Mouse (Mus musculus) forebrain, postnatal 0 days (tissue): ENCODE results near the gene Brpf1. TPM values are rescaled to one million over a fixed set of nuclear protein-coding genes. Genes with fewer than 3 reads are reported as not detected.

Experiments
- ATAC-seq: fragments of 200-750 bp; cut with Nextera tagmentation; 2 replicates; pipeline ENCODE4 v1.8.0; 2017; ENCODE audit warnings: mild to moderate bottlenecking, moderate library complexity
- DNase-seq: peaks from one replicate; pipeline ENCODE4 v3.0.0-alpha.2; 2015
- H3K27ac ChIP-seq: fragments of 300-500 bp; sonication (generic); 2 replicates; pipeline ENCODE4 v1.5.1; 2014; ENCODE audit warnings: low read depth, mild to moderate bottlenecking, antibody characterized with exemption, low read length, moderate library complexity, mixed read lengths
- H3K27me3 ChIP-seq: fragments of 300-500 bp; sonication (generic); 2 replicates; pipeline ENCODE4 v1.6.1; 2014; ENCODE audit warnings: mild to moderate bottlenecking, low read length, mixed read lengths; ENCODE audit not compliant: insufficient read depth
- H3K36me3 ChIP-seq: fragments of 300-500 bp; sonication (generic); 2 replicates; pipeline ENCODE4 v1.6.1; 2014; ENCODE audit warnings: mild to moderate bottlenecking, moderate library complexity; ENCODE audit not compliant: insufficient read depth
- H3K4me1 ChIP-seq: fragments of 300-500 bp; sonication (generic); 2 replicates; pipeline ENCODE4 v1.6.1; 2014; ENCODE audit warnings: antibody characterized with exemption; ENCODE audit not compliant: insufficient read depth
- H3K4me2 ChIP-seq: fragments of 300-500 bp; sonication (generic); 2 replicates; pipeline ENCODE4 v1.6.1; 2014; ENCODE audit warnings: low read depth, mild to moderate bottlenecking, moderate library complexity
- H3K4me3 ChIP-seq: fragments of 300-500 bp; sonication (generic); 2 replicates; pipeline ENCODE4 v1.5.1; 2014; ENCODE audit warnings: low read depth, low read length, mixed read lengths
- H3K9ac ChIP-seq: fragments of 300-500 bp; sonication (generic); 2 replicates; pipeline ENCODE4 v1.6.1; 2014; ENCODE audit warnings: mild to moderate bottlenecking
- H3K9me3 ChIP-seq: fragments of 300-500 bp; sonication (generic); 2 replicates; pipeline ENCODE4 v1.6.1; 2016; ENCODE audit warnings: low read length
- CTCF ChIP-seq: sonication (generic); IDR thresholded peaks from 2 replicates; pipeline ENCODE4 v1.5.1; 2016; ENCODE audit warnings: antibody characterized with exemption, control low read depth, low read depth
- WGBS: fragments of 180-500 bp; shearing (Covaris S2); extraction: QIAGEN DNeasy Blood & Tissue Kit; methylation state at CpG from one replicate; pipeline ENCODE4 v1.1.7; 2014; 5-methylcytosine and 5-hydroxymethylcytosine counted together
- polyA plus RNA-seq: library from polyadenylated mRNA; unstranded; fragments of >200 nt; fragmentation: Nextera tagmentation; extraction: Ambion mirVana; gene quantifications from 2 replicates; pipeline ENCODE4 v1.2.1, GENCODE M21; 2015
- total RNA-seq: library from RNA; depleted of rRNA; stranded (reverse); fragments of >200 nt; gene quantifications from 2 replicates; pipeline ENCODE4 v1.2.3, GENCODE M21; 2014

Gene Brpf1
- total and polyA plus RNA-seq, 2 experiments from 2014 or later = 10.9 to 30.7 TPM

DNA sequence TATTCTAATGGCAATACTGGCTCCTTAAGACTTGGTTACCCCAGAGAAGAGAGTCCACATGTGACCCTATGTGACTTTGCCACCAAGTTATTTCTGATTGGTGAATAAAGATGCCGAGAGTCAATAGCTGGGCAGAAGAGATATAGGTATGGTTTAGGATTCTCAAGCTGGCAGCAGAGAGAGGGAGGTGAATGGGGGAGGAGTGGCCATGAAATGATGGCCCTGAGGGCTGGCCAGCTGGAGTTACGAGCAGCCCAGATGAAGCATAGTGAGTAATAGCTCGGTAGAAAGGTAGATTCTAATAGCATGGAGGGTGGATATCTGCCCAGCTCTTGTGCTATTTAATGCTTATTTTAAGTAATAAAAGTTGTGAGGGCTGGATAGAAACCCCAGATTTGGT is 45.9 kb downstream of the Brpf1 start:
- H3K36me3 ChIP-seq = no peaks in the 10 kb centered on the region
- no peaks in the 10 kb centered on the region for H3K4me1 ChIP-seq
- ATAC-seq (no peak), DNase-seq (no peak)
- H3K4me3 ChIP-seq = no peak overlapping the region
- WGBS = 89% methylated on average over 3 of the region's 3 CpGs
- H3K27ac ChIP-seq = no peak overlapping the region
- no peak overlapping the region for H3K4me2 ChIP-seq
- H3K27me3 ChIP-seq = no peaks in the 10 kb centered on the region
- H3K9ac ChIP-seq = no peak overlapping the region
- no peak for TF ChIP-seq CTCF
- no peaks in the 10 kb centered on the region for H3K9me3 ChIP-seq

DNA sequence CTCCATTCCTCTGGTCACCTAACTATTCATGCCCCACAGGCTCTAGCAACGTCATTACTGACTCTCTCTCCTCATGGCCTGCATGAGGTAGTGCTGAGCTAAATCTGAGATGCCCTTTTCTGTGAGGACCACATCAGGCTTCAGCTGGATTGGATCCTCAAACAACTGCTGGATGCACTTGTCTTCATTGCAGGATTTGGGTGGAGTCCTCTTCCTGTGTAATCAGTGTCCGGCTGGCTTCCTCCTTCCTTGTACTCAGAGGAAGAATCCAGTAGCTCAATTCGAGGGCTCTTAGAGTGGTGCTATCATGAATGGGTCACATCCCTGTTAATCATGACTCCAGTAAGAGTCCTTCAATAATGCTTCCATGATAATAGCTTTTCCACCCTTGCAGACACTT is 46.8 kb downstream of the Brpf1 start:
- ATAC-seq (no peak), DNase-seq (no peak)
- Histone ChIP-seq H3K27me3 (no peaks in the 10 kb centered on the region), H3K27ac (no peak overlapping the region), H3K9ac (no peak overlapping the region), H3K4me3 (no peak overlapping the region), H3K36me3 (no peaks in the 10 kb centered on the region), H3K9me3 (no peaks in the 10 kb centered on the region), H3K4me2 (no peak overlapping the region), H3K4me1 (no peaks in the 10 kb centered on the region)
- no peak for TF ChIP-seq CTCF
- WGBS = 79% methylated on average over 3 of the region's 3 CpGs

DNA sequence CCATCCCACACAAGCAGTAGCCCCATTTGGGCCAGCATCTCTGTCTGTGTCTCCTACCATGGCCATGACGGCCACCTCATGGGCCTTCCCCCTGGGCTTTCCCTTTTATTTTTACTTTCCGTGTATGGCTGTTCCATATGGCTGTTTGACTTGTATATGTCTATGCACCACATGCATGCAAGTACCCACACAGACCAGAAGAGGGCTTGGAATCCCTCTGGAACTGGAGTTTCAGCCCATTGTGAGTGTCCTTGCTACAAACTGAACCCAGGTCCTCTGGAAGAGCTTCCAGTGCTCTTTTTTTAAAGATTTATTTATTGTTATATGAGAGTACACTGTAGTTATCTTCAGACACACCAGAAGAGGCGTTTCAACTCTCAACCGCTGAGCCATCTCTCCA is 54.5 kb downstream of the Brpf1 start:
- Histone ChIP-seq H3K36me3 (0 out of 2 replicates have a peak, but pooled peaks cover under 1% of the 10 kb centered on the region), H3K4me3 (no peak overlapping the region), H3K4me1 (no peaks in the 10 kb centered on the region), H3K9ac (no peak overlapping the region), H3K4me2 (no peak overlapping the region), H3K9me3 (no peaks in the 10 kb centered on the region), H3K27ac (no peak overlapping the region), H3K27me3 (no peaks in the 10 kb centered on the region)
- no peak for DNase-seq
- TF ChIP-seq CTCF = peak; percentile 11; the same call in 1 of the 2 replicates
- 78% methylated on average over 4 of the region's 4 CpGs for WGBS
- ATAC-seq = no peak

DNA sequence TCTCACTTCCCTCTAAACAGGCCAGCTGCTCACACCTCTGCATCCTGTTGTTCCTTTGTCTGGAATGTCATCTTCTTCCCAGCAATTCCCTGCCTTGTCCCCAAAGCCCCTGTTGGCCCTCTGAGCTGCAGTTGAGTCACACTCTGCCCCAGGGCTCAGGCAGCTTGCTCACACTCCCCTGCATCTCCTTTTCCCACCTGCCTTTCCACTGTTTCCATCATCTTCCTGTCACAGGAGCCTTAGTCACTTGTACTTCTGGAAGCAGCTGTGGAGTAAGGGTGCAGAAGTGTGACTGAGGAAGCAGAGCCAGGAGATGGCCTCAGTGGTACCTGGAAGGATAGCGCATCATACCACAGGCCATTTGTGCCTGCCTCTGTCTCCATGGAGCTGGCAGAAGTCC is 55.3 kb downstream of the Brpf1 start:
- H3K4me3 ChIP-seq = no peak overlapping the region
- 92% methylated on average over 1 of the region's 1 CpGs for WGBS
- DNase-seq = no peak

DNA sequence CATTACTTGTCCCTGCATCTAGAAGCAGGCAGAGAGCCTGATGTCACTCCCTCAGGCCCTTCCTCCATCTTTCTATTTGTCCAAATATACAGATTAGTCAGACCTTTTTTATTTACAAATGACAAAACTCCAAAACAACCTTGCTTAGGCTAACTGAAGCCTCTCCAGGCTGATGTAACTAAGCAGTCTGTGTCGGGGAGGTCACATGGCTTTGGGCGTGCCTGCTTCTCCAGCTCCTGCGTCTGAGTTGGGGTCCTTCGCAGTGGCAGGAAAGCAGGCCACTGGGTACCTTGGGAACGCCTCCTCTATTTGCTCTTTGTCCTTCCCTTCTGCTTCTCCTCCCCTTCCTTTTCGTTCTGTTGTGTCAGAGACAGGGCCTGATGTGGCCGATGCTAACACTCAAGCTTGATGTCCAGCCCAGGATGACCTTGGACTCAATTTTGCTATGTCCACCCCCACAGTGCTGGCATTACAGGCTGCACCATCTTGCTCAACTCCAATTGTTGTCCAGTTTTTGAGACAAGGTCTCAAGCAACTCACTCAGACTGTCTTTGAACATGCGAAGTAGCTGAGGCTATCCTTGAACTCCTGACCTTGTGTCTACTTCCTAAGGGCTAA is 57.7 kb downstream of the Brpf1 start:
- Histone ChIP-seq H3K4me2 (no peak overlapping the region), H3K4me3 (no peak overlapping the region), H3K4me1 (no peaks in the 10 kb centered on the region), H3K9me3 (no peaks in the 10 kb centered on the region), H3K27ac (no peak overlapping the region), H3K9ac (no peak overlapping the region), H3K27me3 (no peaks in the 10 kb centered on the region), H3K36me3 (peaks cover 20% of the 10 kb centered on the region)
- ATAC-seq (no peak), DNase-seq (no peak)
- TF ChIP-seq CTCF = no peak
- WGBS = 67% methylated on average over 8 of the region's 8 CpGs

More for the DNA sequence above, 55.3 kb downstream of the Brpf1 start:
- ATAC-seq = no peak
- H3K9me3 ChIP-seq = no peaks in the 10 kb centered on the region
- H3K27me3 ChIP-seq = no peaks in the 10 kb centered on the region
- H3K27ac ChIP-seq = no peak overlapping the region
- TF ChIP-seq CTCF = no peak
- H3K4me2 ChIP-seq = no peak overlapping the region
- no peak overlapping the region for H3K9ac ChIP-seq
- H3K36me3 ChIP-seq = peaks cover 7% of the 10 kb centered on the region; the same call in 1 of the 2 replicates
- no peaks in the 10 kb centered on the region for H3K4me1 ChIP-seq

DNA sequence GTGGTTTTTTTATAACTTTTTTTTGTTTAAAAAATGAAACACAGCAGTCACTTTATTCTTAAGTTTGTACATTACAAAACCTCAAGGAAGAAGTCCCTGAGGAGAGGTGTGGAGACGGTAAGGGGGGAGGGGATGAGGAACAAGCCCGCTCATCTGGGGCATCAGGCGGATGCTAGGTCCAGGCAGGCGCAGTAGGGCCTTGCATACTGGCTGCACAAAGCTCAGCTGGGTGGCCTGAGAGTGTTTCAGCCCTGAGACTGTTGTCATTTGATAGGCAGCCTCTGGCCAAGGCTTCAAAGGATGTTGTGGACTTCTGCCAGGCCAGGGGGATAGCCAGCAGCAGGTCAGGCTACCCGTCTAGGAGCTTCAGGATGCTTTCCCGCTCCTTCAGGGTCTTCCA is 59.7 kb downstream of the Brpf1 start:
- H3K9ac ChIP-seq = no peak overlapping the region
- H3K27me3 ChIP-seq = no peaks in the 10 kb centered on the region
- TF ChIP-seq CTCF = no peak
- WGBS = 90% methylated on average over 6 of the region's 6 CpGs
- H3K27ac ChIP-seq = no peak overlapping the region
- ATAC-seq (no peak), DNase-seq (no peak)
- H3K4me1 ChIP-seq = no peaks in the 10 kb centered on the region
- H3K36me3 ChIP-seq = peaks cover 39% of the 10 kb centered on the region
- no peak overlapping the region for H3K4me3 ChIP-seq
- H3K9me3 ChIP-seq = no peaks in the 10 kb centered on the region
- H3K4me2 ChIP-seq = no peak overlapping the region

DNA sequence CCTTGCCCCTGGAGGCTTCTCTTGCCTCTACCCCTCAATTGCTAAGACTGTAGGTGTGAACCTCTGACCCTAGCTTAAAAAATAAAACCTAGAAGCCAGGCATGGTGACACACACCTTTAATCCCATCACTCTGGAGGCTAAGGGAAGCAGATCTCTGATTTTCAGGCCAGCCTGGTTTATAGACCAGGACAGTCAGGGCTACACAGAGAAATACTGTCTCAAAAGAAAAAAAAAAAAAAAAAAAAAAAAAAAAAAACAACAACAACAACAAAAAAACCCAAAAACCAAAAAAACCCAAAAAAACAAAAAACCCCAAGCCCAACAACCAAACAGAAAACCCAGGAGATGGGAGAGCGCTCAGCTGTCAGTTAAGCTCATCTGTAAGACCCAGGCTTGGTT is 60.6 kb downstream of the Brpf1 start:
- Histone ChIP-seq H3K27me3 (no peaks in the 10 kb centered on the region), H3K9ac (no peak overlapping the region), H3K4me2 (no peak overlapping the region), H3K9me3 (no peaks in the 10 kb centered on the region), H3K4me1 (no peaks in the 10 kb centered on the region), H3K27ac (no peak overlapping the region), H3K4me3 (no peak overlapping the region), H3K36me3 (peaks cover 48% of the 10 kb centered on the region)
- DNase-seq (no peak), ATAC-seq (no peak)
- TF ChIP-seq CTCF = no peak
- WGBS = 91% methylated on average over 1 of the region's 1 CpGs

DNA sequence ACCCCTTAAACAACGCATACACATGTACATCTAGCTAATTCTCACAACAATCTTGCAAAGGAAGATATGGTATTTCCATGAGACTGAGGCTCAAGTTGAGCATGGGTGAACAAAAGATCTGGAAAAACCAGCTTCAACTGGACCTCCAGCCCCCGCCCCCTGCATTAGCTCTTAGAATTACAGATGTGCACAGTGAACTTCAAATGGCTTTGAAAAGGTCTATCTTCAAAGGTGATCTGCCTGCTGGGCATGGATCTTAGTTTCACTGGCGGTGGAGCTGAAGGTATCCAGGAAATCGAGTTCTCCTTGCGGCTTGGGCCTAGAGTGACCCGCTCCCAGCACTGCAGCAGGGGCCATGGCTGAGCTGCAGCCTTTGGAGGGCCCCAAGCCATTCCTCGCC is 61.2 kb downstream of the Brpf1 start:
- 0 out of 2 replicates have a peak, but pooled peaks have one; percentile 5 for ATAC-seq

More for the DNA sequence above, 61.2 kb downstream of the Brpf1 start:
- Histone ChIP-seq H3K27me3 (no peaks in the 10 kb centered on the region), H3K36me3 (peaks cover 52% of the 10 kb centered on the region), H3K4me2 (no peak overlapping the region), H3K4me1 (no peaks in the 10 kb centered on the region), H3K27ac (no peak overlapping the region), H3K9me3 (no peaks in the 10 kb centered on the region), H3K9ac (no peak overlapping the region), H3K4me3 (no peak overlapping the region)
- 90% methylated on average over 7 of the region's 7 CpGs for WGBS
- DNase-seq = no peak
- TF ChIP-seq CTCF = no peak
